Mouse (Mus musculus) kidney, postnatal 14 days (tissue): ENCODE results near the gene Hmcn1.

ENCODE experiments used
- DNase-seq: peaks from one replicate; pipeline ENCODE4 v3.0.0; 2022; ENCODE audit warnings: mixed read lengths

The Hmcn1 gene

GRCm38 (mm10) chr1:150993162-150994064 is at the start of gene Hmcn1:
Gene Hmcn1, minus strand, starts transcription at chr1:150993435.
- peak; percentile 81 for DNase-seq

- DNase-seq: peak; percentile 67
Measured at GRCm38 (mm10) chr1:151040945-151041649, 47.9 kb upstream of the Hmcn1 start.

- DNase-seq: no peak
Measured at GRCm38 (mm10) chr1:151040290-151040689, 47.1 kb upstream of the Hmcn1 start.

GRCm38 (mm10) chr1:151039189-151039588 is 46.0 kb upstream of the Hmcn1 start:
- no peak for DNase-seq

- DNase-seq: no peak
Measured at GRCm38 (mm10) chr1:151038566-151038965, 45.3 kb upstream of the Hmcn1 start.

GRCm38 (mm10) chr1:151036405-151036985 is 43.3 kb upstream of the Hmcn1 start:
- peak; percentile 52 for DNase-seq

- DNase-seq: no peak
Measured at GRCm38 (mm10) chr1:151035766-151036165, 42.5 kb upstream of the Hmcn1 start.

- peak; percentile 77 for DNase-seq
Measured at GRCm38 (mm10) chr1:151034993-151035592, 41.9 kb upstream of the Hmcn1 start.

- no peak for DNase-seq
Measured at GRCm38 (mm10) chr1:151033291-151033690, 40.1 kb upstream of the Hmcn1 start.

GRCm38 (mm10) chr1:151031581-151031980 is 38.3 kb upstream of the Hmcn1 start:
- DNase-seq: no peak

GRCm38 (mm10) chr1:151031086-151031485 is 37.9 kb upstream of the Hmcn1 start:
- no peak for DNase-seq

GRCm38 (mm10) chr1:151025049-151025773 is 32.0 kb upstream of the Hmcn1 start:
- peak; percentile 41 for DNase-seq

- DNase-seq: no peak
Measured at GRCm38 (mm10) chr1:151019273-151019890, 26.1 kb upstream of the Hmcn1 start.

- peak; percentile 75 for DNase-seq
Measured at GRCm38 (mm10) chr1:151011056-151011455, 17.8 kb upstream of the Hmcn1 start.

- peak; percentile 76 for DNase-seq
Measured at GRCm38 (mm10) chr1:151009115-151009797, 16.0 kb upstream of the Hmcn1 start.

- DNase-seq: peak; percentile 23
Measured at GRCm38 (mm10) chr1:151007747-151008146, 14.5 kb upstream of the Hmcn1 start.

- peak; percentile 40 for DNase-seq
Measured at GRCm38 (mm10) chr1:151004007-151004406, 10.8 kb upstream of the Hmcn1 start.

GRCm38 (mm10) chr1:151001868-151002428 is 8.7 kb upstream of the Hmcn1 start:
- DNase-seq: no peak

- DNase-seq: no peak
Measured at GRCm38 (mm10) chr1:151000714-151001113, 7.5 kb upstream of the Hmcn1 start.

GRCm38 (mm10) chr1:150994612-150995011 is 1.4 kb upstream of the Hmcn1 start:
- DNase-seq: no peak

GRCm38 (mm10) chr1:150992711-150993161 is 499 bp downstream of the Hmcn1 start:
- DNase-seq: no peak
